Mouse (Mus musculus): Measurements from ENCODE around the gene Gm28051.

Gm28051 gene

DNA sequence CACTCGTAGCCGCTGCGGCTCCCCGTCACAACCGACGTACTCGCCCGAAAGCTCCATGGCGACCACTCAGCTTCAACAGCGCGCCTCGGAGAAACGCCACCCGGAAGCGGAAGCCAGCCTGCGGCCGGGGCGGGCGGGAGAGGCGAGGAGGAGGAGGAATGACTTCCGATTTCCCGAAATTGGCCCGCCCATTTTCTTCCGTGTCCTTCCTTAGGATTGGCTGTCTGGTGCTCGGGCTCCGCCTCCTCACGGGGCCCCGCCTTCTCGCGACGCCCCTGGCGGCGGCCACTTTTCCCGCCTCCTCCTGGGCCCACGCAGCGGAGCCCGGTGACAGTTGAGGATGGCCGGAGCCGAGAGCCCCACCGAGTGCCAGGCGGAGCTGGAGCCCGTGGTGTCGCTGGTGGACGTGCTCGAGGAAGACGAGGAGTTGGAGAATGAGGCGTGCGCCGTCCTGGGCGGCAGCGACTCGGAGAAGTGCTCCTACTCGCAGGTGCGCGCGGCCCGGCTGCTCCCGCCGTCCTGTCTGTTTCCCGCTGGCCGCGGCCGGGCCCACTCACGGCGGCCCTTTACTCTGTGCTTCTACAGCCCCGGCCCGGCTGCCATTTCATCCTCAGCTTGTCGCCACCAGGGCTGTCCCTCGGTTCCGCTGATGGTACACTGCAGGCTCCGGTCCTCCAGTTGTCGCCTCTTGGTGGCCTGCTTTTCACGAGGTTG lies at the start of gene Gm28051, which contains the start of the genes Gon7 and Ubr7:
Gene Gm28051 (minus strand): TSS at position 77 of the 714 bp plus-strand sequence.
Gene Gon7 (minus strand): TSS at position 115 of the 714 bp plus-strand sequence.
Gene Ubr7 (plus strand): TSS at position 279 of the 714 bp plus-strand sequence.
- peak; percentile 95 to 96 for DNase-seq (ENCODE audit: low spot score in 2 of 2)

DNA sequence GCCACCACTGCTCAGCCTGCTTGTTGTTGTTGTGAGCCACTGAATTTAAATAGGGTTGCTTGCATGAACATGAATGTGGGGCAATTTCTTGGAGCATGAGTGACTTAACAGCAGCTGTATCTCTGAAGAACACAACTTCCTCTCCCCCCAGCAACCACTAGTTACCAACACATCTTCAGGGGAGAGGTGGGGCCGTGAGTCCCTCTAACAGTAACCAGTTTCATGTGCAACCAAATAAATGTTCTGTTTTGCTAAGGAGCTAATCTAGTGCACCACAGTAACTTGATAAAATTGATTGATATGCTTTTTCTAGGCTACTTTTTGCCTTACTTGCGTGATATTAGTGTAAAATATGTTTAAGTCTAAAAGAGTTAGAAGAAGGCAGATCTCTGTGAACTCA lies 42.0 kb upstream of the Gm28051 start:
- no peak for DNase-seq (ENCODE audit: low spot score in 2 of 2)

DNA sequence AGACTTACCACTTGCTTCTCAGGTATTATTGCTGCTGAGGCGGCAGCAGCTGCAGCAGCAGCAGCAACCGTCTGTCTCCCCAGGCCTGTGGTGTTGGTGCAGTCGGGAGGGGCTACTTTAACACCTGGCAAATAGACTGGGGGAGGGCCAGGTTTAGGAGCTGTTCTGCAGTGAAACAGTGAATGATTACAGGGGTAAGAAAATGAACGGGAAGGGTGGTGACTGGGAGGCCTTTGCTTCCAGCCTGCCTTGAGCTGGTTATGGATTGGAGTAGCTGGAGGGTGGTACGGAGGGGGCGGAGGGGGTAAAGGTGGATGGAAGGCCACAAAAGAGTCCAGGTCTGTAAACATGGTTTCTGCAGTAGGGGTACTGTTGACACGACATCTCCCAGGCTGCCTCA lies 30.4 kb upstream of the Gm28051 start:
- DNase-seq (ENCODE audit: low spot score in 2 of 2), result no peak

DNA sequence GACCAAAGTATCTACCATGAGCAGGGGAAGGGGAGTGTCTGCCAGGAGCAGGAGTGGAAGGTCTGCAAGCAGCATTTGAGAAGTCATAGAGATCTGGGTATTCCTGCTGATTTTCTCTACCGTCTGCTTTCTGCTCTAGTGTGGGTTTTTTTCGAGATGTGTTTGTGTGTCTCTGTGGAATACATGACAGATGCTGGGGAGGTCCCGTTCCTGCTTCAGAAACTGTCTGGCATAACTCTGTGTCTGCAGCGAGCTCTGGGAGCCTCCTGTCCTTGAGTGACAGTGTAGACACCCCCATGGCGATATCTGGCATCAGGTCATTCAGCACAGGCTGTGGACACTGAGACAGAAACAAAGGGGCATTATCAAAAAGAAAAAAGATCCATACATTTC lies 28.0 kb upstream of the Gm28051 start:
- DNase-seq (ENCODE audit: low spot score in 2 of 2), result no peak

DNA sequence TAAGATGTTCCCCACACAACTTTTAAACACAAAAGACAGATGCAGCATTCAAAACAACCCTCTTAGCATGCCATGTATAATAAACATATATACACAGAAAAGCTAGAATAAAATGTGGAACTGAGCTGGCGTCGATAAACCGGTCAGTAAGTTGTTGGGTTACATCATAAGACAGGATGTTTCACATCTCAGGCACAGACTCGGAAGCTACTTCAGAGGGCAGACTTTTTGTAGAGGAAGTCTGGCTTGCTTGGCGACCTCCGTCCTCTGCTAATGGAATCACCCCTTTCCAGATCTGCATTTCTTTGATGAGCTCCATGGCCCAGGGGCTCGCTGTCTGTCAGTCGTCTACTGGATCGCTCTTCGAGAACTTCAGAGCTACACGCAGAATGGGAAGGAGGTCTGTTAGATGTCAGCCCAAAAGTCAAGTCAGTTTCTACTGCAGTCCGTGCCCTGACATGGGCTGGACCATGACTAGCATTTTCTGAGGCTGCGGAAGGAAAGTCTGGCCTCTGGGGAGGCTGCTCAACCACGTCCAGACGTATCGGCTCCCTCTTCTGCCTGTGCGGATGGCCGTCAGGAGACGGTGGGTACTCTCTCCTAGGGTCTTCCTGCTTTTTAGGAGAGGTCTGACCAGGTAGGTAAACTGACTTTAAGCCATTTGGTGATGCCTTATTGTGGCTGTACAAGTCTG lies 27.5 kb upstream of the Gm28051 start:
- DNase-seq (ENCODE audit: low spot score in 2 of 2), result no peak

DNA sequence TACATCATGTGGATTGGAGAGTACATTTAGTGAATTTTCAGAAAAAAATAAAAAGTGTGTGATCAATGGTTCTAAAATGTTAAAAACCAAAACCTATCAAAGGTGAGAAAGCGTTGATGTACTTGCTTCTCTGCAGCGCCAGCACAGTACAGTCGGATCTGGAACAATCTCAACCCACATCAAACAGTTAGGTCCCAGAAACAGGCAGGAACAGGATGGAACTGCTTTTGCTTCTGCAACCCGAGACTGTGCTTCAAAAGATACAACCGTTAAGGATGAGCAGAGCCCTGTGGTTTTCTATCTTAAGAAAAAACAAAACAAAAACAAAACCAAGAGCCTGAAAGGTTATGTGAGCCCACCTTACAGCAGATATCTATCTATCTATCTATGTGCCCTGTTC lies 25.3 kb upstream of the Gm28051 start:
- no peak for DNase-seq (ENCODE audit: low spot score in 2 of 2)

DNA sequence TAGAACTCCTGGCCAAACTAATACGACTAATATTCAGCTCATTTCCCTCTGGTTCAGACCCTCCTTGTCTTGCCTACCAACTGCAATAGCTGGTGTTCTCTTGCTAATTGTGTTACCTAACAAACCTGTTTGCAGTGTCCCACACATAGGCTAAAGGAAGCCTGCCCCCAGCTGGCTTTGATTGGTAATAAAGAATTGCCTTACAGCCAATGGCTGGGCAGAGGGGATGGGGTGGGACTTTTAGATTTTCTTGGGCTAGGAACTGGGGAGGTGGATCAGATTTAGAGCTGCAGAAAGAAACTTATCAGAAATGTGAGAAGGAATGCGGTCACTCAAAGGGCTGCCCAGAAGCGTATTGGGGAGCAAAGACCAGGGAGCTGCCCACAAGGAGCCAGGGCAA lies 21.9 kb upstream of the Gm28051 start:
- DNase-seq (ENCODE audit: low spot score in 2 of 2), result no peak

DNA sequence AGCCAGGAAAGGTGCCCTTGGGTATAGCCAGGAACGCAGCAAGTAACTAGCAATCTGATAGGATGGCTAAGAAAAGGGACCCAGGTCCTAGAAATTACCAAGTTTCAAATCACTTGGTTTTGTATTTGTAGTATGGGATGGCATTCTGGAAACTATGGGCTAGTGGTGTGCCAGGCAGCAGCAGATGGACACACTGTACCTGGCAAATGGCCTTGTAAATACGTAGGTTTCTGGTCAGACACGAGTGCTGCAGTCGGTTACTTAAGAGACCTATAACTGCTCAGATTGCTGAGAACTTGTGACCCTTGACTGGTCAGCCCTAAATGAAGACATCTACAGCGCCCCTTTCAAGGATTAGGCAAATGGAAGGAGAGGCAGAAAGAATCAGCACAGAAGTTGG lies 20.6 kb upstream of the Gm28051 start:
- DNase-seq (ENCODE audit: low spot score in 2 of 2), result no peak

DNA sequence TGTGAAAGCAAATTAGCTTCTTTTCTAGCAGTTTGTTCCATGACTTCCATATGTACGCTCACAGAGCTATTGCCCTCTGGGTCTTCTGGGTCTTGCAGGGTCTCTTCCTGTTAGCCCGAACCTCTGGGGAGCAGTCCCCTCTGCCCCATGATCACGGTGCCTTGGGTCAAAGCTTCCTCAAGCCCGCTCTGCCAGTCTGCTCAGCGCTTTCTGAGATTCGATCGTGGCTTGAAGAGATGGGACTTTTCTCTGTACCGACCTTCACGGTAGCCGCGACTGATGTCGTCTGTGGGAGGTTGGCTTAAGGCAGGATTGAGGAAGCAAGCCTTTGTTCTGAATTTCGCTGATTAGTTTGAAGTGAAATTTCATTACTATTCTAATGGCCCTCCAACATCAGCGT lies 18.5 kb upstream of the Gm28051 start:
- DNase-seq (ENCODE audit: low spot score in 2 of 2), result no peak

DNA sequence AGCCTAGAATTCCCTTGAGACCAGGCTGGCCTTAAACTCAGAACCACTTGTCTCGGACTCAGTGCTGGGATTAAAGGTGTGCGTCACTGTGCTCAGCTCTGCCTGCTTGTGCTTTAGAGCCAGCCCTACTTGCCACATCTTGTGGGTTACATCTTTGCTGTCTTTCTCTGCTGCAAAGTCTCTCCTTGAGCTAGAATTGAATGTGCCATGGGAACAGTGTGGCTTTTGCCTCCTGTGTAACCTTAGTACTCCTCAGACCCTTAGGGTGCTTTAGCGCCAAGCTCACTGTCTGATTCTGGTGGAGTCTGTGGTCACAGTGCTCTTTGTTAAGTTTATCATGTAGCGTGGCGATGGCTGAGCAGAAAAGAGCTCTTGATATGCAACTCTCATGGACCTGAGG lies 15.1 kb upstream of the Gm28051 start:
- no peak for DNase-seq (ENCODE audit: low spot score in 2 of 2)

DNA sequence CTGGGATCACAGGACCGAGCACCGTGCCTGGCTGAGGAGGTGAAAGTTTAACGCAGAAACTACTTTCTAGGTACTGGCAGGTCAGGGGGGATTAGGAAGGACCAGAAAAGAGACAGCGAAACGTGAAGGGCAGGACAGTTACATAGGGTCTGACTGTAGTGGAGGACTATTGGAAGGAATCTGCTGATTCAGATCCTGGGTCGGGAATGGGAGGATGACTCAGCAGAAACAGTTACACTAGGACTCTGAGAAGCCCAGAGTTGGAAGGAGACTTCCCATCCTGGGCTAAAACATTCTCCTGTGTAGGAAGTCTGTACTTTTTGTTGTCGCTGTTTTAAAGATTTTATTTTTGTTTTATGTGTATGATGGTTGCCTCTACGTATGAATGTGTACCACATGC lies 14.0 kb upstream of the Gm28051 start:
- no peak for DNase-seq (ENCODE audit: low spot score in 2 of 2)

DNA sequence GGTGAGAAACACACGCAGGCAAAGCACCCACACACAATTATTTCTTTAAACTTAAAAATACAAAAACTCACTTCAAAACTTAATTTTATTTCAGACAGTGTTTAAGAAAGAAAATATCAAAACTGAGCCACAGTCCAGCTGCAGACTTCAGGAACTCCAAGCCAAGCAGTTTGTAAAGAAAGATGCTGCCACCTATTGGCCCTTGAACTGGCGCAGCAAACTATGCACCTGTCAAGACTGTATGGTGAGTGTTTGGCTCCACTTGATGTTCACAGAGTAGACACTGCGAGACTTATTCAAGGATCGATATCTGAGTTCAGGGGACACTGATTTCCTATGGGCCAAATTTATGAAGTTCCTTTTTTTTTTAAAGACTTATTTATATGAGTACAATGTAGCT lies 11.4 kb upstream of the Gm28051 start:
- DNase-seq (ENCODE audit: low spot score in 2 of 2), result no peak

DNA sequence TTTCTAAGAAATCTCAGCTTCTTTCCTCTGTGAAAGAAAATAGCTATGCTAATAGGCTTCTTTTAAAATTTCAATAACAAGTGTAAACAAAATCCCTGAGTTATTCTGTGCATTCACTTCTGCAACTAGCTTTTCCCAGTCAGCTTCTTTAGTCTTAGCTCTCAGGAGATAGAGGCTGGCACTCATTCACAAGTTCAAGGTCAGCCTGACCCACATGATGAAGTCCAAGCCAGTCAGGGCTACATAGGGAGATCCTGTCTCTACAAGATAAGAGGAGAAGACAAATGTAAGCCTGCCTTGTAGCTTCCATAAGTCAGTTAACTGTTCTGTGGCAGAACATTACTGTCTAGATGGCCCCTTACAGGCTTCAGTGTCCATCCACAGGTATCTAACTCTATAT lies 6.1 kb upstream of the Gm28051 start:
- DNase-seq (ENCODE audit: low spot score in 2 of 2), result no peak

DNA sequence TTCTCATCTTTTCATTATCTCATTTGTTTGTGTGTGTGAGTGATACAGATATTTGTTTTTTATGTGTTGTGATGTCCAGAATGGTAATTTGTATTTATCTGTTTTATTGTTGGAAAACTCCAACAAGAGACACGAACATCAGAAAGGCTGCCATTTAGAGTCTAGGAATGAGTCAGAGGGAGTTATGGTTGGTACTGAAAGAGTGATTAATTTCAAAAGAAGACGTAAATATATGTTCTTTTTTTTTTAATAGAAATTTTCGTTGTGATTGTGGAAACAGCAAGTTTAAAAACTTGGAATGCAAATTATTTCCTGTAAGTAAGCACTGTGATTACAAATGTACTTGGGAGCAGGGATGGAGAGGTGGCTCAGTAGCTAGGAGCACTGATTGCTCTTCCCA lies 4.1 kb upstream of the Gm28051 start:
- no peak for DNase-seq (ENCODE audit: low spot score in 2 of 2)

DNA sequence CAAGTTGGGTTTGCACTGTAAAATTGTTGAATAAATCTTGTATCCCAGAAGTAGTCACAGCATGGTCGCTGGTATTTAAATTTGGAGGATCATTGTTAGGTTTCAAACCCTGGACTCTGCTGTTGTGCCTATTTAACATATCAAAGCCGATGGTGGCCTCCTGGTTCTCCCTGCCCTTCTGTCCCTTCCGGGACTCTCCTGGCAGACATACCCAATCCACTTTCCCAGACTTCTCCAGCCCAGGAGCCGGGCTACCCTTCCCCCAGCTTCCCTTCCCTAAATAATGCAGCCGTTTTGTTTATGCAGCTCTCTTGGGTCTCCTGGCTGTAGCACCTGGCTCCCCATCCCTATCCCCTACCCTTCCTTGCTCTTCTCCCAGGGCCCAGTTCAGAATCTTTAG lies 1.4 kb upstream of the Gm28051 start:
- no peak for DNase-seq (ENCODE audit: low spot score in 2 of 2)

DNA sequence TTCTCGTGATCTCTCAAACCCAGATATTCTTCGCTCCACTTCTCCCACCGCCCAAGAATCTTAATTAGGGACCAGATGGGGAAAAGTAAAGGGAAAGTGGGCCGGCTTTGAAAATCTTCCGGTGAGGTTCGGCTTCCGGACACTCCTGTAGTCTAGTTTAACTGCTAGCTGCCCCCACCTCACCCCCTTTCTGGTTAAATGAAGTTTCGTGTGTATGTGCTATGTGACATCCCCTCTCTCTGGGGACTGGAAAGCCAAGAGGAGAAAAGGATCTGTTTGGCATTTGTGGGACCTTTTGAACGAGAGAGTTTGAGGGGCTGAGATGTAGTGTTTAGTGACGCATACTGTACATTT lies 815 bp upstream of the Gm28051 start, which contains the start of gene Gm20604:
Gene Gm20604 (minus strand): TSS at position 270 of the 354 bp plus-strand sequence.
- no peak for DNase-seq (ENCODE audit: low spot score in 2 of 2)

DNA sequence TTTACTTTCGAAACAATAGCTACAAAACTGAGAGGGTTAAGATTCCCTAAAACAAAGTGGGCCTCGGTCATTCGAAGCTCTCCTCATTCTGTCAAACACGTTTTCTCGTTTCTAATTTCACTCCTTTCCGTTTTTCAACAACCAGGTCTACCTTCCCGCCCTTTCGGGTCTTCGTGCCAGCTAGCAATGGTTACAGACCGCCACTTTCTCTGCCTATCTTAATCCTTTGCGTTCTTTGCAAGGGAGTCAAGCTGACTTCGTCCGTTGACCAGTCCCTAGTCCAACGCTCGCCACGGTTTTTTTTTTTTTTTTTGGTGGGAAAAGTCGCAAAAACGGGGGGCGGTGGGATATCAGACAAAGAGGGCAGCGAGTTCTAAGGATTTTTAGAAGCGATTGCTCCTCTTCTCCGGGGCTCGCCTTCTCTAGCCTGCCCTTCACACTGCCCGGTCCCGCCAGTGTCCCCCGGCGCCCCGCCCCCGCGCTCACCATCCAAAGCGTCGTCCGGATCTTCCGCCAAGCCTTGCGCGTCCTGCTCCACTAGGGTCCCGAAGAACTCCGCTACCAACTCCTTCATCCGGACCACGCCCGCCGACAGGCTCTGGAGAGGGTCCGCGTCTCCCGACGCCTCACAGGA lies 393 bp downstream of the Gm28051 start:
- no peak for DNase-seq (ENCODE audit: low spot score in 2 of 2)

DNA sequence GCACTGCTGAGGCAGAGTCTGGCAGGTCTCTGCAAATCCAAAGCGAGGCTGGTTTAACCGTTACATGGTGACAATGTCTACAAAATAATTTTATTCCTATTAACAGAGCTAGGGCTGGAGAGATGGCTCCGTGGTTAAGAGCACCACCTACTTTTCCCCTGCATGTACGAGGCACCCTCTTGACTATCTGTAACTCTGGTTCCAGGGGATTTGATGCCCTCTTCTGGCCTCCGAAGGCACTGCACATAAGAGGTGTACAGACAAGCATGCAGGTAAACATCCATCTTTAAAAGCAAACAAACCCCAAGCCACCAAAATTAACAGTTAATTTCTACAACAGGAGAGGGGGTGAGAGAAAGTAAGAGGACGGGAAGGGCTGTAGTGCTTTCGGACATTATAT lies 1.3 kb downstream of the Gm28051 start:
- no peak for DNase-seq (ENCODE audit: low spot score in 2 of 2)

DNA sequence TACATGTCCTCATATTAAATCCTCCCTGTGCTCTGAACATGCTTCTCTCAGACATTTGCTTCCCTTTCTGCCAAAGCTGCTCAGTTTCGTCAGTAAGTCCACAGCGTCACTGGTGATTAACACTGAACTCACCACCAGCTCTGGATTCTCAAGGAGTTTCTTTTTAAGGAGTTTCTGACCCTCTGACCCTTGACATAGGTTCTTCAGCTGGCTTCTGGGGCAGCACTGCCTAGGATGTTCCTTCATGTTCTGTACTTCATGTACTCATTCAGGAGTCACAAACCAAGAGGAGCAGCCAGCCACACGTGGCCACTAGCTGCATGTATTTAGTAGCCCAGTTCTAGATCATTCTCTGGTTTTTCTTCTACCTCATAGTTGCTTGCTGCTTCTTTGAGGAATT lies 9.3 kb downstream of the Gm28051 start:
- no peak for DNase-seq (ENCODE audit: low spot score in 2 of 2)

DNA sequence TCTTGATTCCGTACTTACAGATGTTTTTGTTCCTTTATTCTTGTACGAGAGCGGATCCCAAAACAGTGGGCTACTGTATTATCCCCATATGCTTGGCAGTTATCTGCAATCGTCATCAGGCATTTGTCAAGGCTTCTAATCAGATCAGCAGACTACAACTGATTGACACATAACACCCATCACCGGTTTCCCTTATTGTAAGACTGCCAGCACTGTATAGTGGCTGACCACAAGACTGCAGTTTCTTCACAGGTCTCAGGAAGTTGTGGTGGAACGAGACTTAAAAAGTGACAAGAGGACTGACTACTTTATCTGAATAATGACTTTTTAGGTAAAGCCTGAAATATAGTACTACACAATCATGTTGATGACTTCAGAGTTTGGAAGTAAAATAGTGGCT lies 12.7 kb downstream of the Gm28051 start:
- DNase-seq (ENCODE audit: low spot score in 2 of 2), result no peak

DNA sequence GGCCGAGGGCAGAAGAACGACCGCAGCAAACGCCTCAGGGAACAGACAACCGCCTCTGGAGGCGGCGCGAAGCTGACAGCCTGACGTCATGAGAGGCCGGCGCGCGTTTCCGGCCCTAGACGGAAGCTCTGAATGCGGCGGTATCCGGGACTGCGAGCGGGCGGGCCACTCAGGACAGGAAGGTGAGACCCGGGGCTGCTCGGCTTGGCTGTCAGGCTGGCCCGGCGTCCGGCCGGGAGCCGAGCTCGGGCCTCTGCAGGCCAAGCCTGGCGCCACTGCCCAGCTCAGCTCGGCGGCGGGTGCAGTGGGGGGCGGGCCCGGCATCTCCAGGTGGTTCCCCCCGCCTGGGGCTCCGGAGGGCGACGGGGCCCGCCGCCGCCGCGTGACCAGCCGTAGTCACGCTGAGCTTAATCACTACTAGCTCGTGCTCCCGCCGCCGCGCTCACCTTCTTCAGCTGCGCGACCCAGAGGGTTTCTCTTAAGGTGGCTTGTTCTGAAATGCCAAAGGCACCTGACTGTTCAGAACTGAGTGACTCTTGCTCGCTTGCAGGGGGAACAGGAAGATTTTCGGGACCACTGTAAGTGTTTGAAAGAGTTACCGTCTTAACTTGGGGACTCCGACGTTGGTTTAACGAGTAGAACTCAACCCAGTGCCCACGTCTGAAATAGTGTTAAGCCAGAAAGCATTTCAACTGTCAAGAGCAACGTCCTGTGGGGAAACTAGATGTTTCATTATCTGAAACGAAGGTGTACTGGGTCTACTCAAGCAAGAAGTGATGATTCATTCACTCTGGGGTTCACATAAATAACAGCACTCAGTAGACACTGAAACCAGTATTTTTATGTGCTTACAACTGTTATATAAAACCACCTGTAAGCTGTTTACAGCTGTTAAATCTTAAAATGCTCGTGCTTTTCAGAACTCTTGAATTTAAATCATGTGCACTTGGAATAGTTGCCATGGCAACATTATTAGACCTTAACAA lies 13.7 kb downstream of the Gm28051 start, which contains the start of the genes Moap1 and Tmem251:
Gene Moap1 (minus strand): TSS at position 73 of the 986 bp plus-strand sequence.
Gene Tmem251 (plus strand): TSS at position 174 of the 986 bp plus-strand sequence.
- DNase-seq (ENCODE audit: low spot score in 2 of 2), result peak; percentile 80 to 88

Measured in frontal cortex, postnatal 10 days (tissue).